Mouse (Mus musculus) embryonic facial prominence, embryonic 12.5 days (tissue): ENCODE data around the gene Chd2. TPM values are rescaled to one million over a fixed set of nuclear protein-coding genes. Genes with fewer than 3 reads are reported as not detected.

Experiments used
- ATAC-seq: fragments of 200-750 bp; cut with Nextera tagmentation; 2 replicates; pipeline ENCODE4 v1.8.0; 2017; ENCODE audit not compliant: insufficient number of reproducible peaks, insufficient read depth, low FRiP score, low TSS enrichment
- H3K27ac ChIP-seq: fragments of 300-500 bp; sonication (generic); 2 replicates; pipeline ENCODE4 v1.5.1; 2016; ENCODE audit warnings: mild to moderate bottlenecking
- H3K27me3 ChIP-seq: fragments of 300-500 bp; sonication (generic); 2 replicates; pipeline ENCODE4 v1.6.1; 2016; ENCODE audit warnings: mild to moderate bottlenecking, moderate library complexity
- H3K36me3 ChIP-seq: fragments of 300-500 bp; sonication (generic); 2 replicates; pipeline ENCODE4 v1.6.1; 2016; ENCODE audit warnings: mild to moderate bottlenecking
- H3K4me1 ChIP-seq: fragments of 300-500 bp; sonication (generic); 2 replicates; pipeline ENCODE4 v1.6.1; 2016
- H3K4me2 ChIP-seq: fragments of 300-500 bp; sonication (generic); replicated peaks from 2 replicates; pipeline ENCODE4 v1.6.1; 2016; ENCODE audit warnings: mild to moderate bottlenecking, moderate library complexity
- H3K4me3 ChIP-seq: fragments of 300-500 bp; sonication (generic); 2 replicates; pipeline ENCODE4 v1.5.1; 2016; ENCODE audit warnings: mild to moderate bottlenecking
- H3K9ac ChIP-seq: fragments of 300-500 bp; sonication (generic); 2 replicates; pipeline ENCODE4 v1.6.1; 2016; ENCODE audit warnings: mild to moderate bottlenecking, moderate library complexity
- H3K9me3 ChIP-seq: fragments of 300-500 bp; sonication (generic); 2 replicates; pipeline ENCODE4 v1.6.1; 2016; ENCODE audit warnings: mild to moderate bottlenecking, moderate library complexity
- WGBS: fragments of 180-500 bp; shearing (Covaris S2); methylation state at CpG from one replicate; pipeline ENCODE4 v1.1.7; 2016; 5-methylcytosine and 5-hydroxymethylcytosine counted together
- polyA plus RNA-seq: library from polyadenylated mRNA; unstranded; fragments of >200 nt; fragmentation: Nextera tagmentation; extraction: Ambion mirVana; gene quantifications from 2 replicates; pipeline ENCODE4 v1.2.1, GENCODE M21; 2016

The Chd2 gene
- polyA plus RNA-seq, 1 experiment from 2014 or later: 65.0 TPM

DNA sequence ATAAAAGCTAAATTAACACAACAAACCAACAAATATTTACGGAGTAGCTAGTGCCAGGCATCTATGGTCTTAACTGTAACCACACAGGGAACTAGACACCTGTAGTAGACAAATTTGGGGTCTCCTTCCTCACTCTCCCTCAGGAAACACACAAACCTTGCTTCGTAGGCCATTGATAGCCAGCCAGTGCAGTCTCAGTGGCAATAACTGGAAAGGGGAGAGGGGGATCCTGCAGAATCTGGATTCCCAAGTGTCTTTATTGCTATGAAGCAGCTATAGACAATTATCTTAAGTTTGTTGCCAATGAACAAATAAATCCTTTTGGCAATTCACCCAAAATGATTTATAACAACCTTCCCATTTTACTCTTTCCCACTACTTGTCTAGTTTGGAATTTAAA, 6.4 kb upstream of the Chd2 start:
- Histone ChIP-seq H3K36me3 (peaks cover 21% of the 10 kb centered on the region), H3K9me3 (no peaks in the 10 kb centered on the region), H3K27me3 (no peaks in the 10 kb centered on the region), H3K4me1 (peaks cover 20% of the 10 kb centered on the region), H3K9ac (no peak overlapping the region), H3K4me3 (no peak overlapping the region), H3K4me2 (no peak overlapping the region), H3K27ac (no peak overlapping the region)
- 85% methylated on average over 2 of the region's 2 CpGs for WGBS
- ATAC-seq: no peak

DNA sequence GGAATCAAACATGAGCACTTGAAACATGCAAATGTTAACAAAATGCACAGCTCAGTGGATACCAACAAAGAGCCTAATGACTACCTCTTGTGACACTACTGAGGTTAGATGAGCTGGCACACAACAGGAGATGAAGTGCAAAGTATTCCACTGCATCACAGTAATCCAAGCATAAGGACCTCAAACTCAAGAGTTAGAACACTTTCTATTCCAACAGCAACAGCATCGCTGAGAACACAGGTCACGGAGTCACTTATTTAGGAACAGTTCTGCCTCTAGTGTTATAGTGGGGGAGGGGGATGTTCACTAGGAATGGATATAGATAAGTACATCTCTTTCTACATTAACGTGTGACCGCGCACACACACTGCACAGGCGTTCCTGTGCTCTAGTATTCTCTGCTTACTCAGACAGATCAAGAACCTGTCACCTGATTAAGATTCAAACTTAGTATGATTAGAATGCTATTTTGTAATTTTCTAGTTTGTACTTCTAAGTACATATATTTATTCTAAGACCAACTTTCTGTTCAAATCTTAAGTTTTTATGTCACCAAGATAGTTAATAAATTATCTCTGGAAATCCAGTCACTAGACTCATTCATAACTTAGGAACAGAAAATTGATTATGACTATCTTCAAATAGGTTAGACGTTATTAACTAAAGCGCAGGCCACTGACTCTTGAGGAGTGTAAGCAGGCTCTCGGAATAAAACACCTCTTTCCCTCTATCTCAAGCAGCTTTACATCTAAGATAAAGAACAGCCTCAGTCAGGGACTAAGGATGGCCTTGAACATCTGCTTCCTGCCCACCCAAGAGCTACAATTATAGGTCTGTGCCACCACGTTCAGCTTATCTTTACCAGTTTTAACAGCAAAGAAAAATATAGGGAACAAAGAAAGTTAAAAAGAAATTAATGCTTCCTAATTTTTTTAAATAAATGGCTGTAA, 5.2 kb upstream of the Chd2 start:
- Histone ChIP-seq H3K9me3 (no peaks in the 10 kb centered on the region), H3K36me3 (peaks cover 21% of the 10 kb centered on the region), H3K27ac (0 out of 2 replicates have a peak overlapping the region, but pooled peaks have one; percentile 23), H3K4me2 (no peak overlapping the region), H3K4me1 (peaks cover 13% of the 10 kb centered on the region; the same call in 1 of the 2 replicates), H3K27me3 (no peaks in the 10 kb centered on the region), H3K9ac (no peak overlapping the region), H3K4me3 (no peak overlapping the region)
- no peak; the same call in 1 of the 2 replicates for ATAC-seq
- WGBS: 77% methylated on average over 10 of the region's 10 CpGs

GRCm38 (mm10) chr7:73545004-73545403, 3.4 kb upstream of the Chd2 start:
- H3K4me2 ChIP-seq: no peak overlapping the region

GRCm38 (mm10) chr7:73542131-73542853, 662 bp upstream of the Chd2 start:
- no peak for ATAC-seq
- H3K9me3 ChIP-seq: no peaks in the 10 kb centered on the region
- peak overlapping the region; percentile 63; the same call in 1 of the 2 replicates for H3K4me3 ChIP-seq
- no peaks in the 10 kb centered on the region for H3K27me3 ChIP-seq
- H3K4me2 ChIP-seq: peak overlapping the region; percentile 39
- no peak overlapping the region for H3K9ac ChIP-seq
- peak overlapping the region; percentile 100 for H3K27ac ChIP-seq
- H3K4me1 ChIP-seq: peaks cover 7% of the 10 kb centered on the region
- H3K36me3 ChIP-seq: peaks cover 5% of the 10 kb centered on the region; the same call in 1 of the 2 replicates
- WGBS: 70% methylated on average over 7 of the region's 7 CpGs

More at GRCm38 (mm10) chr7:73545004-73545403, 3.4 kb upstream of the Chd2 start:
- 92% methylated on average over 4 of the region's 4 CpGs for WGBS
- H3K36me3 ChIP-seq: peaks cover 15% of the 10 kb centered on the region
- H3K27ac ChIP-seq: no peak overlapping the region
- peaks cover 13% of the 10 kb centered on the region; the same call in 1 of the 2 replicates for H3K4me1 ChIP-seq
- H3K27me3 ChIP-seq: no peaks in the 10 kb centered on the region
- no peak overlapping the region for H3K9ac ChIP-seq
- no peaks in the 10 kb centered on the region for H3K9me3 ChIP-seq
- ATAC-seq: no peak
- no peak overlapping the region for H3K4me3 ChIP-seq

DNA sequence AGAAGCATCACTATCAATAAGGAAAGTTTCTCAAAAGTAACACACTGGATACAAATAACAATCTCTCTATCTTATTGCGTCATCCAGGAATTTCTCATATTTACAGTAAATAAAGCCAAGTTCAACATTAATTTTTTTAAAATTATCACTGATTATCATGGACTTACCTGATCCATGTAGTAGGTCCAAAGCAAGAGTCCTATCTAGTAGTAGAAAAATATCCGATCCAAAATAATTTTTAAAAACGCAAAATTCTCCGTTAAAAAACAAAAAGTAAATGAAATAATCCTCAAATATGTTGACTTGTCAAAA, 595 bp downstream of the Chd2 start:
- peak overlapping the region; percentile 57 for H3K4me2 ChIP-seq
- H3K4me3 ChIP-seq: peak overlapping the region; percentile 63
- under 1% methylated on average over 4 of the region's 4 CpGs for WGBS
- H3K27ac ChIP-seq: peak overlapping the region; percentile 100
- peaks cover 8% of the 10 kb centered on the region for H3K4me1 ChIP-seq
- H3K36me3 ChIP-seq: no peaks in the 10 kb centered on the region
- H3K9me3 ChIP-seq: no peaks in the 10 kb centered on the region
- no peaks in the 10 kb centered on the region for H3K27me3 ChIP-seq
- ATAC-seq: no peak
- peak overlapping the region; percentile 88 for H3K9ac ChIP-seq

DNA sequence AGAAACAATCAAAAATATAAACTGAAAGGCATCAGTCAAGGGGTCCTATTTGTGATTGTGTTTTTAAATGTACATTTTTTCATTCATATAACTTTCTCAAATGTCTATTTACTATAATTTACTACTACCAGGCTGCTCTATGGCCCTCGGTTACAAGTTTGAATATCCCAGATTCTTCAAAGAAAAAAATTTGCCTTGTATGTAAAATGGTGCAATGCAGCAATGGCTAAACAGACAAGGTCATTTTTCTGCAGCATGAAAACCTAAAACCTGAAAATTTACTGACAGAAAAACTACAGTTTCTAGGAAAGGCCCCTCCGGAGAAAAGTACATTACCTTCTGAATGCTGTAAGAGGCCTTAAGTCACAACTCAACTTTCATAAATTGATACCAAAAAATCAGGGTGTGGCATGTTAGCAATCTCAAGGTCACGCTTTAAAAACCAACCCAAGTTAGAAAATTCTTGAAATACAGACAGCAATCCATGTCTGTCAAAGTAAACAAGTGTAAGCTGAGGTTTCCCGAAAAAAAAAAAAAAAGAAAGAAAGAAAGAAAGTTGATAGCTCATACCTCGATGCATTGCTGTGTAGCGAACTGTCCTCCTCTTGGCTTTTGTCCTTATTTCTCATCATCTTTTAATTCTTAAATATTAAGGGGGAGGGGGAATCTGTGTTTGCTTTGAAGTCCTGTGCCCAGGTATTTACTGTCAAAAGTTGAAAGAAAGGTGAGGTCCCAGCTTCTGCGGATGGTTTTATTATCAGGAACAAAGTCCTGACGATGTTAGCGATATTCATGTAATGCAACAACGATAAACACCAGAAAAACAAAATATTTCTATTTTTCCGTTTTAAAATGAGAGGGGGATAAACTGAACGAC, 1.2 kb downstream of the Chd2 start:
- under 1% methylated on average over 12 of the region's 12 CpGs for WGBS
- H3K4me2 ChIP-seq: peak overlapping the region; percentile 57
- H3K4me1 ChIP-seq: peaks cover 13% of the 10 kb centered on the region
- H3K9me3 ChIP-seq: no peaks in the 10 kb centered on the region
- H3K27me3 ChIP-seq: no peaks in the 10 kb centered on the region
- no peaks in the 10 kb centered on the region for H3K36me3 ChIP-seq
- peak overlapping the region; percentile 79 for H3K9ac ChIP-seq
- H3K27ac ChIP-seq: peak overlapping the region; percentile 84
- peak overlapping the region; percentile 57 for H3K4me3 ChIP-seq
- no peak for ATAC-seq

GRCm38 (mm10) chr7:73539116-73539682, 2.4 kb downstream of the Chd2 start:
- WGBS: 27% methylated on average over 2 of the region's 2 CpGs

GRCm38 (mm10) chr7:73538424-73539079, 3.1 kb downstream of the Chd2 start:
- Histone ChIP-seq H3K4me1 (peaks cover 21% of the 10 kb centered on the region), H3K36me3 (no peaks in the 10 kb centered on the region), H3K4me3 (peak overlapping the region; percentile 45), H3K27ac (peak overlapping the region; percentile 96), H3K27me3 (no peaks in the 10 kb centered on the region), H3K9me3 (no peaks in the 10 kb centered on the region), H3K9ac (peak overlapping the region; percentile 48), H3K4me2 (peak overlapping the region; percentile 69)
- 10% methylated on average over 4 of the region's 4 CpGs for WGBS
- ATAC-seq: no peak

More at GRCm38 (mm10) chr7:73539116-73539682, 2.4 kb downstream of the Chd2 start:
- Histone ChIP-seq H3K27ac (peak overlapping the region; percentile 71; the same call in 1 of the 2 replicates), H3K9me3 (no peaks in the 10 kb centered on the region), H3K4me1 (peaks cover 15% of the 10 kb centered on the region), H3K4me2 (peak overlapping the region; percentile 69), H3K27me3 (no peaks in the 10 kb centered on the region), H3K4me3 (peak overlapping the region; percentile 38), H3K9ac (peak overlapping the region; percentile 62), H3K36me3 (no peaks in the 10 kb centered on the region)
- no peak for ATAC-seq

GRCm38 (mm10) chr7:73537634-73538423, 3.8 kb downstream of the Chd2 start:
- Histone ChIP-seq H3K27me3 (no peaks in the 10 kb centered on the region), H3K27ac (peak overlapping the region; percentile 96), H3K4me2 (peak overlapping the region; percentile 69), H3K4me3 (peak overlapping the region; percentile 45), H3K9me3 (no peaks in the 10 kb centered on the region), H3K9ac (peak overlapping the region; percentile 48), H3K36me3 (no peaks in the 10 kb centered on the region), H3K4me1 (peaks cover 27% of the 10 kb centered on the region)
- under 1% methylated on average over 46 of the region's 46 CpGs for WGBS
- ATAC-seq: peak; percentile 99

GRCm38 (mm10) chr7:73537228-73537627, 4.4 kb downstream of the Chd2 start:
- Histone ChIP-seq H3K27ac (peak overlapping the region; percentile 96), H3K9ac (peak overlapping the region; percentile 48)
- no peak for ATAC-seq

More at GRCm38 (mm10) chr7:73537228-73537627, 4.4 kb downstream of the Chd2 start:
- H3K36me3 ChIP-seq: no peaks in the 10 kb centered on the region
- H3K4me1 ChIP-seq: peaks cover 27% of the 10 kb centered on the region
- peak overlapping the region; percentile 69 for H3K4me2 ChIP-seq
- peak overlapping the region; percentile 45 for H3K4me3 ChIP-seq
- H3K27me3 ChIP-seq: no peaks in the 10 kb centered on the region
- no peaks in the 10 kb centered on the region for H3K9me3 ChIP-seq
- WGBS: 20% methylated on average over 10 of the region's 10 CpGs
